Mouse (Mus musculus) liver, embryonic 14.5 days (tissue): Measurements from ENCODE around the gene Sbf2. TPM values are rescaled to one million over a fixed set of nuclear protein-coding genes. Genes with fewer than 3 reads are reported as not detected.

Experiments
- ATAC-seq: fragments of 200-750 bp; cut with Nextera tagmentation; 2 replicates; pipeline ENCODE4 v1.8.0; 2017; ENCODE audit warnings: moderate number of reproducible peaks, mild to moderate bottlenecking, moderate library complexity; ENCODE audit not compliant: insufficient read depth
- DNase-seq, 3 experiments: peaks; one replicate each; pipeline ENCODE4 v3.0.0-alpha.2; 2012 to 2013; ENCODE audit warnings: low read depth in 3 of 3, low spot score in 3 of 3
- H3K27ac ChIP-seq: fragments of 300-500 bp; sonication (generic); 2 replicates; pipeline ENCODE4 v1.5.1; 2014; ENCODE audit warnings: moderate library complexity, mild to moderate bottlenecking, control low read depth, inconsistent platforms
- H3K27me3 ChIP-seq: fragments of 300-500 bp; sonication (generic); 2 replicates; pipeline ENCODE4 v1.6.1; 2014; ENCODE audit warnings: mild to moderate bottlenecking, low read length, moderate library complexity; ENCODE audit not compliant: control insufficient read depth, insufficient read depth
- H3K36me3 ChIP-seq: fragments of 300-500 bp; sonication (generic); replicated peaks from 2 replicates; pipeline ENCODE4 v1.6.1; 2014; ENCODE audit warnings: low read depth; ENCODE audit not compliant: control insufficient read depth, insufficient read depth
- H3K4me1 ChIP-seq, 2 experiments: fragments of 200-500 bp in 1 of 2; fragments of 300-500 bp in 1 of 2; sonication (generic) in 1 of 2; replicated peaks; 2 replicates each; pipeline ENCODE4 v1.6.1; 2012 to 2014; ENCODE audit warnings: antibody characterized with exemption in 1 of 2, inconsistent platforms in 1 of 2, low read length in 1 of 2; ENCODE audit not compliant: control insufficient read depth in 2 of 2, insufficient read depth in 2 of 2
- H3K4me2 ChIP-seq: fragments of 300-500 bp; sonication (generic); 2 replicates; pipeline ENCODE4 v1.6.1; 2014; ENCODE audit warnings: low read depth, mild to moderate bottlenecking, control low read depth, moderate library complexity
- H3K4me3 ChIP-seq, 2 experiments: fragments of 200-500 bp in 1 of 2; fragments of 300-500 bp in 1 of 2; sonication (generic) in 1 of 2; 2 replicates each; pipeline ENCODE4 v1.5.1; 2012 to 2014; ENCODE audit warnings: low read depth in 2 of 2, low read length in 2 of 2, mild to moderate bottlenecking in 2 of 2, control low read depth in 1 of 2, inconsistent platforms in 1 of 2, moderate library complexity in 1 of 2; ENCODE audit not compliant: insufficient read depth in 1 of 2
- H3K9ac ChIP-seq: fragments of 300-500 bp; sonication (generic); replicated peaks from 2 replicates; pipeline ENCODE4 v1.6.1; 2014; ENCODE audit warnings: mild to moderate bottlenecking, control low read depth, moderate library complexity
- H3K9me3 ChIP-seq: fragments of 300-500 bp; sonication (generic); 2 replicates; pipeline ENCODE4 v1.6.1; 2016; ENCODE audit warnings: low read length, mixed read lengths; ENCODE audit not compliant: control insufficient read depth
- CTCF ChIP-seq: IDR thresholded peaks from 2 replicates; pipeline ENCODE4 v1.5.1; 2016; ENCODE audit warnings: antibody characterized with exemption, low read depth, control low read depth
- EP300 ChIP-seq: IDR thresholded peaks from 2 replicates; pipeline ENCODE4 v1.6.1; 2016; ENCODE audit warnings: antibody characterized with exemption, low read depth
- WGBS: fragments of 180-500 bp; shearing (Covaris S2); extraction: QIAGEN DNeasy Blood & Tissue Kit; methylation state at CpG from one replicate; pipeline ENCODE4 v1.1.7; 2014; ENCODE audit not compliant: insufficient replicate concordance; 5-methylcytosine and 5-hydroxymethylcytosine counted together
- polyA plus RNA-seq, 2 experiments: library from polyadenylated mRNA; depleted of rRNA in 1 of 2; stranded (reverse) in 1 of 2; unstranded in 1 of 2; fragments of >200 nt; fragmentation: Nextera tagmentation in 1 of 2; extraction: Ambion mirVana in 1 of 2; gene quantifications; 2 replicates each; pipeline versions ENCODE4 v1.2.1 to v1.2.3; 2012 to 2014

Gene Sbf2
- polyA plus RNA-seq, 2 experiments = 2.9 to 3.3 TPM

- no peak overlapping the region for H3K4me2 ChIP-seq
- TF ChIP-seq CTCF (no peak), EP300 (no peak)
- 65% methylated on average over 11 of the region's 11 CpGs for WGBS
Measured at GRCm38 (mm10) chr7:110362005-110362404, 252.7 kb downstream of the Sbf2 start.

GRCm38 (mm10) chr7:110361516-110361915, 253.2 kb downstream of the Sbf2 start:
- 63% methylated on average over 1 of the region's 1 CpGs for WGBS
- DNase-seq = no peak
- TF ChIP-seq CTCF (no peak), EP300 (no peak)
- Histone ChIP-seq H3K4me3 (no peak overlapping the region), H3K4me1 (no peaks in the 10 kb centered on the region), H3K9ac (no peak overlapping the region), H3K27ac (no peak overlapping the region), H3K4me2 (no peak overlapping the region), H3K36me3 (no peaks in the 10 kb centered on the region), H3K27me3 (no peaks in the 10 kb centered on the region), H3K9me3 (no peaks in the 10 kb centered on the region)
- no peak for ATAC-seq

More at GRCm38 (mm10) chr7:110362005-110362404, 252.7 kb downstream of the Sbf2 start:
- H3K9ac ChIP-seq = no peak overlapping the region
- no peak overlapping the region for H3K27ac ChIP-seq
- H3K27me3 ChIP-seq = no peaks in the 10 kb centered on the region
- ATAC-seq (no peak), DNase-seq (no peak)
- no peaks in the 10 kb centered on the region for H3K4me1 ChIP-seq
- H3K36me3 ChIP-seq = no peaks in the 10 kb centered on the region
- H3K9me3 ChIP-seq = no peaks in the 10 kb centered on the region
- H3K4me3 ChIP-seq = no peak overlapping the region

GRCm38 (mm10) chr7:110359391-110359790, 255.3 kb downstream of the Sbf2 start:
- H3K27me3 ChIP-seq = no peaks in the 10 kb centered on the region
- no peaks in the 10 kb centered on the region for H3K36me3 ChIP-seq
- H3K9ac ChIP-seq = no peak overlapping the region
- H3K9me3 ChIP-seq = no peaks in the 10 kb centered on the region
- 80% methylated on average over 2 of the region's 2 CpGs for WGBS
- no peak for TF ChIP-seq CTCF
- TF ChIP-seq EP300 = no peak
- no peak overlapping the region for H3K4me3 ChIP-seq
- no peak overlapping the region for H3K4me2 ChIP-seq
- no peak overlapping the region for H3K27ac ChIP-seq
- ATAC-seq (no peak), DNase-seq (no peak)
- H3K4me1 ChIP-seq = no peaks in the 10 kb centered on the region

- DNase-seq = no peak
- no peaks in the 10 kb centered on the region for H3K27me3 ChIP-seq
- no peak overlapping the region for H3K4me2 ChIP-seq
- H3K9ac ChIP-seq = no peak overlapping the region
- no peaks in the 10 kb centered on the region for H3K36me3 ChIP-seq
- no peak for TF ChIP-seq CTCF
- TF ChIP-seq EP300 = no peak
- H3K4me1 ChIP-seq = no peaks in the 10 kb centered on the region
- H3K9me3 ChIP-seq = no peaks in the 10 kb centered on the region
- no peak overlapping the region for H3K27ac ChIP-seq
- 57% methylated on average over 2 of the region's 2 CpGs for WGBS
- ATAC-seq = no peak
- H3K4me3 ChIP-seq = no peak overlapping the region
Measured at GRCm38 (mm10) chr7:110353971-110354370, 260.8 kb downstream of the Sbf2 start.

- Histone ChIP-seq H3K4me2 (no peak overlapping the region), H3K9ac (no peak overlapping the region), H3K27me3 (no peaks in the 10 kb centered on the region), H3K36me3 (no peaks in the 10 kb centered on the region), H3K27ac (no peak overlapping the region), H3K9me3 (no peaks in the 10 kb centered on the region), H3K4me3 (no peak overlapping the region), H3K4me1 (no peaks in the 10 kb centered on the region)
- no peak for ATAC-seq
- no peak for TF ChIP-seq CTCF
- no peak for TF ChIP-seq EP300
- WGBS = 43% methylated on average over 1 of the region's 1 CpGs
- DNase-seq = no peak
Measured at GRCm38 (mm10) chr7:110347250-110347649, 267.5 kb downstream of the Sbf2 start.

- Histone ChIP-seq H3K4me2 (no peak overlapping the region), H3K4me1 (no peaks in the 10 kb centered on the region; a peak in 1 of 4 replicates), H3K9me3 (no peaks in the 10 kb centered on the region), H3K9ac (no peak overlapping the region), H3K27me3 (no peaks in the 10 kb centered on the region), H3K27ac (no peak overlapping the region), H3K4me3 (no peak overlapping the region), H3K36me3 (no peaks in the 10 kb centered on the region)
- ATAC-seq (no peak), DNase-seq (no peak)
- TF ChIP-seq CTCF = no peak
- TF ChIP-seq EP300 = no peak
- WGBS = 58% methylated on average over 4 of the region's 4 CpGs
Measured at GRCm38 (mm10) chr7:110337601-110338000, 277.1 kb downstream of the Sbf2 start.
